Mouse (Mus musculus) brain, adult 2 months (tissue): Measurements from ENCODE around the gene Suco.
A peak's percentile ranks its signal among the peaks of the same experiment; 100 is the strongest.

ENCODE experiments used
- DNase-seq: peaks from one replicate; pipeline ENCODE4 v3.0.0; 2011; ENCODE audit warnings: low read depth, low spot score

The Suco gene

GRCm38 (mm10) chr1:161894126-161894525 is 17.6 kb upstream of the Suco start:
- no peak for DNase-seq

GRCm38 (mm10) chr1:161888823-161889222 is 12.3 kb upstream of the Suco start:
- no peak for DNase-seq

- DNase-seq: no peak
Measured at GRCm38 (mm10) chr1:161887679-161888260, 11.3 kb upstream of the Suco start.

GRCm38 (mm10) chr1:161885762-161886161 is 9.3 kb upstream of the Suco start:
- DNase-seq: no peak

GRCm38 (mm10) chr1:161877580-161878142 is 1.2 kb upstream of the Suco start:
- no peak for DNase-seq

- DNase-seq: peak; percentile 11
Measured at GRCm38 (mm10) chr1:161875706-161876552, 553 bp downstream of the Suco start.

GRCm38 (mm10) chr1:161869422-161869821 is 7.1 kb downstream of the Suco start:
- DNase-seq: peak; percentile 6

GRCm38 (mm10) chr1:161868413-161868812 is 8.1 kb downstream of the Suco start:
- no peak for DNase-seq

- DNase-seq: no peak
Measured at GRCm38 (mm10) chr1:161863742-161864141, 12.7 kb downstream of the Suco start.

- no peak for DNase-seq
Measured at GRCm38 (mm10) chr1:161859248-161859647, 17.2 kb downstream of the Suco start.

GRCm38 (mm10) chr1:161826677-161827076 is 49.8 kb downstream of the Suco start:
- DNase-seq: peak; percentile 58

- no peak for DNase-seq
Measured at GRCm38 (mm10) chr1:161809428-161809827, 67.1 kb downstream of the Suco start.

- no peak for DNase-seq
Measured at GRCm38 (mm10) chr1:161808980-161809379, 67.5 kb downstream of the Suco start.

GRCm38 (mm10) chr1:161804541-161804971 is 71.9 kb downstream of the Suco start:
- peak; percentile 7 for DNase-seq

- no peak for DNase-seq
Measured at GRCm38 (mm10) chr1:161801321-161801720, 75.2 kb downstream of the Suco start.

GRCm38 (mm10) chr1:161800256-161800655 is 76.2 kb downstream of the Suco start:
- no peak for DNase-seq

- no peak for DNase-seq
Measured at GRCm38 (mm10) chr1:161799791-161800190, 76.7 kb downstream of the Suco start.

GRCm38 (mm10) chr1:161798866-161799265 is 77.6 kb downstream of the Suco start:
- DNase-seq: no peak

GRCm38 (mm10) chr1:161794447-161795211 is 81.9 kb downstream of the Suco start:
- DNase-seq: no peak

GRCm38 (mm10) chr1:161793321-161793720 is 83.2 kb downstream of the Suco start:
- no peak for DNase-seq

- no peak for DNase-seq
Measured at GRCm38 (mm10) chr1:161792687-161792969, 83.9 kb downstream of the Suco start.
